Mouse (Mus musculus): Measurements from ENCODE around the gene Cfl2. TPM values are rescaled to one million over a fixed set of nuclear protein-coding genes. Genes with fewer than 3 reads are reported as not detected.

Cfl2 gene
- polyA plus RNA-seq (2012; rRNA removed; ENCODE audit: low replicate concordance), result 0.68 and 1.8 TPM in 2 replicates

GRCm38 (mm10) chr12:54862606-54863535, at the start of gene Cfl2:
Cfl2 (minus strand) TSS chr12:54862877.

Other genes starting within 250 kb of the Cfl2 start
- 110 and 236 TPM in 2 replicates for gene Sptssa, start 206.3 kb downstream of the Cfl2 start, polyA plus RNA-seq (2012; rRNA removed; ENCODE audit: low replicate concordance)
- gene Eapp, start 167.0 kb downstream of the Cfl2 start, polyA plus RNA-seq (2012; rRNA removed; ENCODE audit: low replicate concordance), result 6.9 and 13.6 TPM in 2 replicates
- gene Snx6, start 67.2 kb downstream of the Cfl2 start, polyA plus RNA-seq (2012; rRNA removed; ENCODE audit: low replicate concordance), result 11.8 and 12.7 TPM in 2 replicates
- not detected in 2 replicates for gene Gm20403, start 123.7 kb upstream of the Cfl2 start, polyA plus RNA-seq (2012; rRNA removed; ENCODE audit: low replicate concordance)
- 0.55 and 0.64 TPM in 2 replicates for gene Baz1a, start 151.5 kb upstream of the Cfl2 start, polyA plus RNA-seq (2012; rRNA removed; ENCODE audit: low replicate concordance)
- 1.1 and 1.2 TPM in 2 replicates for gene 2700097O09Rik, start 217.2 kb upstream of the Cfl2 start, polyA plus RNA-seq (2012; rRNA removed; ENCODE audit: low replicate concordance)
- 7.2 and 12.8 TPM in 2 replicates for gene Srp54a, start 217.4 kb upstream of the Cfl2 start, polyA plus RNA-seq (2012; rRNA removed; ENCODE audit: low replicate concordance)